Mouse (Mus musculus): ENCODE data around the gene Mpzl2. TPM values are rescaled to one million over a fixed set of nuclear protein-coding genes. Genes with fewer than 3 reads are reported as not detected.

Mpzl2 gene
- 1.4 and 2.3 TPM in 2 replicates for polyA plus RNA-seq (2012; rRNA removed)

DNA sequence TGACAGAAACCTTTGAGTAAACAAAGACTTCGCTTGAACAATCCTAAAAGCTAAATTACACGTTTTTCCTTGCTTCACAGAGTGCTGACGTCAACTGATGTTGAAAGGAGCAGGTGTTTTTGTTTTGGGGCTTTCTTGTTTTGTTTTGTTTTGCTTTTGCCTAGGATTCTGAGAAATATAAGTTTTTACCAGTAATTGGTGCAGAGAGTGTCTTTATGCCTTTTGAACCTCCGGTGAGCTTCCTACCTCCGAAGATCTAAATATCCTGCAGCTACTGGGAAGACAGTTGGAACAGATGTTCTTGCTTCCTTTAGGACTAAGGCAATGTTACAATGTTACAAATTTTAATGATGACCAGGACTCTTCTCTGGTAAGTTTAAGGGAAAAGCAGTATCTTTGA, at the start of gene Mpzl2:
Mpzl2 (plus strand) TSS at position 301 of the 400 bp plus-strand sequence.
- Histone ChIP-seq H3K27ac (ENCODE audit: insufficient read depth, low read length) (no peak within 1 kb of the TSS), H3K4me1 (ENCODE audit: control insufficient read depth, insufficient read depth, low read length) (no peaks in the 10 kb centered on the region), H3K4me3 (ENCODE audit: insufficient read depth, low read length) (no peak within 1 kb of the TSS)
- no peak for TF ChIP-seq CTCF (IDR thresholded peaks at IDR 0.05; ENCODE audit: extremely low read depth, insufficient read depth, low read length)
- no peak for TF ChIP-seq POLR2A (IDR thresholded peaks at IDR 0.05; ENCODE audit: extremely low read depth, insufficient read depth, low read length)

GRCm38 (mm10) chr9:44991821-44992220, 47.8 kb upstream of the Mpzl2 start:
- H3K27ac ChIP-seq (ENCODE audit: insufficient read depth, low read length), result no peak overlapping the region
- H3K4me3 ChIP-seq (ENCODE audit: insufficient read depth, low read length), result no peak overlapping the region
- no peak for TF ChIP-seq CTCF (IDR thresholded peaks at IDR 0.05; ENCODE audit: extremely low read depth, insufficient read depth, low read length)
- no peak for TF ChIP-seq POLR2A (IDR thresholded peaks at IDR 0.05; ENCODE audit: extremely low read depth, insufficient read depth, low read length)
- H3K4me1 ChIP-seq (ENCODE audit: control insufficient read depth, insufficient read depth, low read length), result no peaks in the 10 kb centered on the region

GRCm38 (mm10) chr9:44992271-44992670, 47.3 kb upstream of the Mpzl2 start:
- TF ChIP-seq CTCF (IDR thresholded peaks at IDR 0.05; ENCODE audit: extremely low read depth, insufficient read depth, low read length) (no peak), POLR2A (IDR thresholded peaks at IDR 0.05; ENCODE audit: extremely low read depth, insufficient read depth, low read length) (no peak)
- Histone ChIP-seq H3K4me1 (ENCODE audit: control insufficient read depth, insufficient read depth, low read length) (no peaks in the 10 kb centered on the region), H3K27ac (ENCODE audit: insufficient read depth, low read length) (no peak overlapping the region), H3K4me3 (ENCODE audit: insufficient read depth, low read length) (no peak overlapping the region)

- no peaks in the 10 kb centered on the region for H3K4me1 ChIP-seq (ENCODE audit: control insufficient read depth, insufficient read depth, low read length)
- TF ChIP-seq CTCF (IDR thresholded peaks at IDR 0.05; ENCODE audit: extremely low read depth, insufficient read depth, low read length), result no peak
- TF ChIP-seq POLR2A (IDR thresholded peaks at IDR 0.05; ENCODE audit: extremely low read depth, insufficient read depth, low read length), result no peak
- no peak overlapping the region for H3K4me3 ChIP-seq (ENCODE audit: insufficient read depth, low read length)
- H3K27ac ChIP-seq (ENCODE audit: insufficient read depth, low read length), result no peak overlapping the region
These were observed 46.3 kb upstream of the Mpzl2 start for GRCm38 (mm10) chr9:44993268-44993667.

DNA sequence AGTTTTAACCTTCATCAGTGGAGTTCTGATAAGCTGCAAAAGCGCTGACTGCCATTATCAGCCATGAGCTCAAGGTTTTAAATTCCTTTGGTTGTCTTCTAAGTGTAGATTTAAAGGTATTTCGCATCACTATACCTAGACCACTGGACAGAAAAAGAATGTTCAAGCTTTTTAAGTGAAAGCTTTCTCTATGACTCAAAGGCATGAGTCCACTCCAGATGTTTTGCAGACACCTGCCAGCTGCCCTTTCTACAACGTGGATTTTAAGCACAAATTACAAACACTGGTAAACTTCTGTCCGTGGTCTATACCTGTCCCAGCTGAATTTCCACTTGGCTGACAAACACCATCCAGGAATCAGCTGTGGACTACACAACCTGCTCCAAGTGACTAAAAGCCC, 44.6 kb upstream of the Mpzl2 start:
- no peaks in the 10 kb centered on the region for H3K4me1 ChIP-seq (ENCODE audit: control insufficient read depth, insufficient read depth, low read length)
- H3K4me3 ChIP-seq (ENCODE audit: insufficient read depth, low read length), result no peak overlapping the region
- no peak for TF ChIP-seq POLR2A (IDR thresholded peaks at IDR 0.05; ENCODE audit: extremely low read depth, insufficient read depth, low read length)
- TF ChIP-seq CTCF (IDR thresholded peaks at IDR 0.05; ENCODE audit: extremely low read depth, insufficient read depth, low read length), result no peak

GRCm38 (mm10) chr9:44996590-44996989, 43.0 kb upstream of the Mpzl2 start:
- TF ChIP-seq CTCF (IDR thresholded peaks at IDR 0.05; ENCODE audit: extremely low read depth, insufficient read depth, low read length), result no peak
- no peak for TF ChIP-seq POLR2A (IDR thresholded peaks at IDR 0.05; ENCODE audit: extremely low read depth, insufficient read depth, low read length)
- H3K27ac ChIP-seq (ENCODE audit: insufficient read depth, low read length), result no peak overlapping the region
- H3K4me1 ChIP-seq (ENCODE audit: control insufficient read depth, insufficient read depth, low read length), result no peaks in the 10 kb centered on the region
- H3K4me3 ChIP-seq (ENCODE audit: insufficient read depth, low read length), result no peak overlapping the region

More for the DNA sequence above, 44.6 kb upstream of the Mpzl2 start:
- no peak overlapping the region for H3K27ac ChIP-seq (ENCODE audit: insufficient read depth, low read length)

DNA sequence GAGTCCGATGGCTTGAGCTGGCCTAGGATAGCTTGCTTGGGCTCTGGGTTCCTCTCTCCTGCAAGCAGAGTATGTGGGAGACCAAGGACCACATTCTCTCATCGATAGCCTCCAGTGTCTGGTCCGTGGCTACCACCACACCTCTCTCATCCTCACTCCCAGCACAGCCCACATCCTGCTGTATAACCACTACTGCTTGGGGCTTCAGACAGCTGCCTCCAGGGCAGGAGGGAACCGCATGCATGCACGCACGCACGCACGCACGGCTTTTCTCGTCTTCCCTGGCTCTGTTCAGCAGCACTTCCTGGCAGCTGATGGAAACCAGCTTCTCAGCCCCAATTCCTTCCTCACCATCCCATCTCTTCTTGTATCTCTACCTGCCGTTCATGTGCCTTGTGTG, 41.5 kb upstream of the Mpzl2 start:
- Histone ChIP-seq H3K4me1 (ENCODE audit: control insufficient read depth, insufficient read depth, low read length) (no peaks in the 10 kb centered on the region), H3K4me3 (ENCODE audit: insufficient read depth, low read length) (no peak overlapping the region), H3K27ac (ENCODE audit: insufficient read depth, low read length) (no peak overlapping the region)
- TF ChIP-seq CTCF (IDR thresholded peaks at IDR 0.05; ENCODE audit: extremely low read depth, insufficient read depth, low read length) (no peak), POLR2A (IDR thresholded peaks at IDR 0.05; ENCODE audit: extremely low read depth, insufficient read depth, low read length) (no peak)

DNA sequence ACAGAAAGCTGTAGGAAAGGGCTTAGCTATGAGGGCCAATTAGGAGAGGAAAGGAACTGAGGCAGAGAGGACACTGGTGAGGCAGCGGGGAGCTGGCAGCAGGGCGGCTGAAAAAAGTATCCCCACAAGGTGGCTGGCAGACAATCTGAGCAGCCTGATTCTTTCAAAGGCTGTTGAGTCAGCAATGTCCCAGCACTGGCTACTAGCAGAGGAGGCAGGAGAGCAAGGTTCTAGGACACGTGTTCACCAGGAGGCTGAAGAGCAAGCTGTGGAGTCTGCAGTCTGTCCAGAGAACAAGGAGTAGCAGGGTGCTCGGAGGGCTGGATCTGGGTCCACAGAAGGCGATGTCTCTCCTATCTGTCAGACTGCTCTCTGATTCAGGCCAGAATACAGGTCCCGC, 40.4 kb upstream of the Mpzl2 start:
- TF ChIP-seq POLR2A (IDR thresholded peaks at IDR 0.05; ENCODE audit: extremely low read depth, insufficient read depth, low read length), result no peak
- TF ChIP-seq CTCF (IDR thresholded peaks at IDR 0.05; ENCODE audit: extremely low read depth, insufficient read depth, low read length), result no peak
- no peak overlapping the region for H3K4me3 ChIP-seq (ENCODE audit: insufficient read depth, low read length)

GRCm38 (mm10) chr9:44999776-45000175, 39.8 kb upstream of the Mpzl2 start:
- H3K4me1 ChIP-seq (ENCODE audit: control insufficient read depth, insufficient read depth, low read length), result no peaks in the 10 kb centered on the region
- H3K27ac ChIP-seq (ENCODE audit: insufficient read depth, low read length), result no peak overlapping the region
- H3K4me3 ChIP-seq (ENCODE audit: insufficient read depth, low read length), result no peak overlapping the region
- no peak for TF ChIP-seq POLR2A (IDR thresholded peaks at IDR 0.05; ENCODE audit: extremely low read depth, insufficient read depth, low read length)
- no peak for TF ChIP-seq CTCF (IDR thresholded peaks at IDR 0.05; ENCODE audit: extremely low read depth, insufficient read depth, low read length)

More for the DNA sequence above, 40.4 kb upstream of the Mpzl2 start:
- H3K4me1 ChIP-seq (ENCODE audit: control insufficient read depth, insufficient read depth, low read length), result no peaks in the 10 kb centered on the region
- no peak overlapping the region for H3K27ac ChIP-seq (ENCODE audit: insufficient read depth, low read length)

- TF ChIP-seq POLR2A (IDR thresholded peaks at IDR 0.05; ENCODE audit: extremely low read depth, insufficient read depth, low read length) (no peak), CTCF (IDR thresholded peaks at IDR 0.05; ENCODE audit: extremely low read depth, insufficient read depth, low read length) (no peak)
- Histone ChIP-seq H3K27ac (ENCODE audit: insufficient read depth, low read length) (no peak overlapping the region), H3K4me3 (ENCODE audit: insufficient read depth, low read length) (no peak overlapping the region), H3K4me1 (ENCODE audit: control insufficient read depth, insufficient read depth, low read length) (no peaks in the 10 kb centered on the region)
These were observed 39.4 kb upstream of the Mpzl2 start for GRCm38 (mm10) chr9:45000249-45000648.
